Mouse (Mus musculus) A20 (cell line): ENCODE data around the gene Hlcs.
A peak's percentile ranks its signal among the peaks of the same experiment; 100 is the strongest.

Experiments
- DNase-seq: peaks from one replicate; pipeline ENCODE4 v3.0.0-alpha.2; 2011; ENCODE audit warnings: low read depth, low spot score

Gene Hlcs

GRCm38 (mm10) chr16:94248721-94249120, 64.7 kb downstream of the Hlcs start:
- no peak for DNase-seq

DNA sequence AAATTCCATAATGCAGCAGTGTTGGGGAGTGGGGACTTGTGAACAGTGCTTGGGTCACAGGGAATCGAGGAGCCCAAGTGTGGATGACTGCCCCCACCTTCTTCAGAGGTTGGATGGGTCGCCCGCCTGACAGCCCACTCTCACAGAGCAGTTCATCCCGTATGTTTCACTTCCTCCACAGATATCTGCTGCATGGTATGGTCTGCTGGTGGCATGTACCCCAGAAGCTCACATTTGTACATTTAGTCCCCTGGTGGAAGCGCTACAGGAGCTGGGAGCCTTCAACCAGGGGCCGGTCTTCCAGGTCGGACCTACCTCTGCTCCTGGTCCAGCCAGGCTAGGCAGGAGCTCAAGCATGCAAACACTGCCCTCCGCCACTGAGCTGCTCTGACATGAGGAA, 66.4 kb downstream of the Hlcs start:
- peak; percentile 88 for DNase-seq

- DNase-seq = peak; percentile 96
These were observed 67.2 kb downstream of the Hlcs start for GRCm38 (mm10) chr16:94246058-94246784.

- DNase-seq = peak; percentile 91
These were observed 72.2 kb downstream of the Hlcs start for GRCm38 (mm10) chr16:94241126-94241525.

GRCm38 (mm10) chr16:94240190-94240589, 73.2 kb downstream of the Hlcs start:
- DNase-seq = peak; percentile 81

DNA sequence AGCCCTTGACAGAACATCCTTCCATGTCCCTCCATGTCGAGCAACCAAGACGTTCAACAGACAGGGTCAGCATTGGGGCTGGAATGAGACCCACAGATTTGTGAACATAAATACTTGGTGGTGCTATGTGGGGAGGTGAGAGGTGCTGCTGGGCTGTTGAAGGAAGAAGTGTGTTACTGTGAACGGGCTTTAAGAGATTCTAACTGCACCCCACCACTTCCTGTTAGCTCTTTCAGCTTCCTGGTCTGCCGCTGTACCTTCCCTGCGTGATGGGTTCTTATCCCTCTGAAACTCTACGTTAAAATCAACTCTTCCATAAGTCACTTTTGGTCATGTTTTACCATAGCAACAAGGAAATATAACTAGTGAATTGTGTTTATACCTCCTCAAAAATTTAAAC, 73.8 kb downstream of the Hlcs start:
- DNase-seq = peak; percentile 89

- peak; percentile 89 for DNase-seq
These were observed 74.2 kb downstream of the Hlcs start for GRCm38 (mm10) chr16:94239146-94239545.

GRCm38 (mm10) chr16:94237130-94237484, 76.3 kb downstream of the Hlcs start:
- peak; percentile 35 for DNase-seq

GRCm38 (mm10) chr16:94236226-94237129, 76.9 kb downstream of the Hlcs start:
- peak; percentile 94 for DNase-seq

- DNase-seq = peak; percentile 86
These were observed 77.7 kb downstream of the Hlcs start for GRCm38 (mm10) chr16:94235718-94236117.

DNA sequence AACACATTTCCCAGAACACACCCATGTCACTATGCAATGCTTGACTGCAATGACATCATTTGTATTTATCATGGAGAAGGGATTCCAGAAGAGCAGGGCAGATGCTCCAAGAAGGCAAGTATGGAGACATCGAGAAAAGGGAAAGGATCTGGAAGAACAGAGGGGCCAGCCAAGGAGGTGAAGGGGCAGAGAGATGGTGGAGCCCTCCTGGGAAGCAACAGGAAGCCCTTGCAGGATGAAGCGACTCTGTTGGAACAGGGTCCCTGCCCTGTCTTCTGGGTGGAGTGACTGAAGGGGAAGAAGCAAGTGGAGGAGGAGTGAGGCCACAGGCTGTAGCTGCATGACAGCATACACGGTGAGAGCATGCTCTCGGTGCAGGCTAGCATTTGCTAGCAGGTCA, 79.2 kb downstream of the Hlcs start:
- no peak for DNase-seq

DNA sequence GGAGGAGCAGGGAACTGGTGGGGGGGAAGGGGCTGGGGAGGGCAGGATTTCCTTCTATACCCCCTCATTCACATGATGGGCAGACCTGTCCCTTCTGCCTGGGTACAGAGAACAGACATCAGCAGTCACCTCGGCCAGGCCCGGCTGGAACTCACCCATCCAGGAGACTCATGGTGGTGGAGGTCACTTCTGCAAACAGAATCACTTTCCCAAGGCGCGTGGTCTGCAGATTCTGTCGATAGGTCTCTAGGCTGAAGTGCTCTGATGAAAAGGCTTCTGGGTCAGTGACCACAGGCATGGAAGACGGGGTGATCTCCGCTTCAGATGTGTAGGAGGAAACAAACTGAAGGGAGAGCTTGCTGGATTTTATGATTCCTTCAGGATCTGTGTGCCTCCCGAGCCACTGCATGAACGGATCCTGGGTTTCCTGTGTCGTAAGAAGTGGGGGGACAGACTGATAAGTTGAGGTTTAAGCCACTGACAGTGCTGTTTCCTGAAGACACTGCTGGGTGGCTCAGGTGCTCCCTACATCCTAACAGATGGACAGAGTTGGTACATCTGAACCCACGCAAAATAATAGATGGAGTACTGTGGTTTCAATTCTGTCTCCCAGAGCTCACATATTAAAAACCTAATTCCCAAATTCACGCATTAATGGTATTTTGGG, 82.3 kb downstream of the Hlcs start:
- no peak for DNase-seq

DNA sequence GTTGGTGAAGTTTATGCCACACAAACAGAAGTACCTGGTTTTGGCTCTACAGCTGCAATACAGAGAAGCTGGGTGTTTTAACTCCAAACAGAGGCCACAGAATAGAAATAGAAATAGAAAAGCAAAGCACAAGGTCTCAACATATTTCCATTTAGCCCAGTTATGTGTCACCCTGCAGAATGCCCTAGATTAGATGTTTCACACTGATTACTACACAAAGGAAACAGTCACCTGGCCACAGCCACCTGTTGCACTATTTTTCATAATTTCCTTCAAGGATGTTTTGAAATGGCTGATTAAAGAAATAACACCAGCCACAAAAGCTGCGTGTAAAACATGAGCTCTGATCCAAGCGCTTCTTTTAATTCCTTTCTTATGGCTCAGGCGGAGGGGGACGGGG, 82.9 kb downstream of the Hlcs start:
- DNase-seq = peak; percentile 38

GRCm38 (mm10) chr16:94229890-94230289, 83.5 kb downstream of the Hlcs start:
- peak; percentile 41 for DNase-seq

DNA sequence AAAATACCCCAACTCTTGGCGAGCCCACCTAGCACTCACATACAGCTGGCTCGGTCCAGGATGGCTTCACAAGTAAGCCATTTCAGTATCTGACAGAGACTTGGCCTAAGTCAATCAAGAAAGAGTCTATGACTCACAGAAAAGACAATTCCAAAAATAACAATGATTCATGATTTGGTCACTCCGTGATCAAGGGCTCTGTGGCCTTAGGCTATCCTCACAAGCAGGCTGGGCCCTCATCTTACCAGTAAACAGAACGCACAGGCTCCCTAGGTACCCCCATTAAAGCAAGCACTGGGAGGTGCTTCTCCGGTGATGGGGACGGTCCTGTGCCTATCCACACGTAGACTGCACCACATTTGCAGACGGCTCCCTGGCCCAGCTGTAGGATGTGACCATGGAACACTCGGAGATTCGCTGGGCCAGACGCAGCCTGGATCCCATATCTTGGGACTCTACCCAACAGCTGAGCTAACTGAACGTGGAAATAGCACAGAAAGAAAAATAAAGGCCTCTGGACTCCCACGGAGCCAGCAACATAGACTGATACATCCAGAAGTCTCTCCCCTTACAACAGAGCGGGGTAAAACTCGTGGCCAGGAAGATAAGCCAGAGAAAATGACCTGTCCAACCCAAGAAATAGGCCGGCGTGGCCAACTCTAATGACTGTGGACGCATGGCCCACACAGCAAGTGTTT, 84.4 kb downstream of the Hlcs start:
- no peak for DNase-seq

DNA sequence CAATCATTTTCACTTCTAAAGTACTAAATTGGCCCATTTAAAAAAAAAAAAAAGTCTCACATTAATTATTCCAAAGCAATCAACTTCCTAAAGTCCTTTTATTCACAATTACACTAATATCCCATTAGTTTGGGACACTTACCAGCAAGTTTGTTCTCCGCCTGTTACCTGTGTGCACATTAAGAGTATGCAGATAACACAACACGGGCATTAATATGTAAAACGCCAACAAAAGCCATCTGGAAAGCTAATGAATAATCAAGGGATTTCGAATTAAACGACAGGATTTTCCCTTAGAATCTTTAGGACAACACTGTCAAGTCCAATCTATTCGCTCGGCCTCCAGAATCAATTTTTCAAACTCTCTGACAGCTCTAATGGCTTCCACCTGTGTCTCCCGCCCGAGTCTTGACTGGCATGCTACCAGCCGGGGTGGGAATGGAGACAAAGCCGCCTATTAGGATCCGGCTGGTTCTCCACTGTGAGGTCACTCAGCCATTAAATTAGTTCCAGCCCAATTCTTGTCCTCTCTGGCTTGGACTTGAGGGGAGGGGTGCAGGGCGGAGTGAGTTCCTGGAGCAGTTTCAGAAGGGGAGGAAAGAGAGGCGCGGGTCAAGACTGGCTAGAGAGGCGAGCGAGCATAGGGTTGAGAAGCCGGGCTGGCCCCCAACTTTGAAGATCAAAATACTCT, 85.9 kb downstream of the Hlcs start:
- no peak for DNase-seq

- peak; percentile 92 for DNase-seq
These were observed 90.0 kb downstream of the Hlcs start for GRCm38 (mm10) chr16:94223363-94223720.

DNA sequence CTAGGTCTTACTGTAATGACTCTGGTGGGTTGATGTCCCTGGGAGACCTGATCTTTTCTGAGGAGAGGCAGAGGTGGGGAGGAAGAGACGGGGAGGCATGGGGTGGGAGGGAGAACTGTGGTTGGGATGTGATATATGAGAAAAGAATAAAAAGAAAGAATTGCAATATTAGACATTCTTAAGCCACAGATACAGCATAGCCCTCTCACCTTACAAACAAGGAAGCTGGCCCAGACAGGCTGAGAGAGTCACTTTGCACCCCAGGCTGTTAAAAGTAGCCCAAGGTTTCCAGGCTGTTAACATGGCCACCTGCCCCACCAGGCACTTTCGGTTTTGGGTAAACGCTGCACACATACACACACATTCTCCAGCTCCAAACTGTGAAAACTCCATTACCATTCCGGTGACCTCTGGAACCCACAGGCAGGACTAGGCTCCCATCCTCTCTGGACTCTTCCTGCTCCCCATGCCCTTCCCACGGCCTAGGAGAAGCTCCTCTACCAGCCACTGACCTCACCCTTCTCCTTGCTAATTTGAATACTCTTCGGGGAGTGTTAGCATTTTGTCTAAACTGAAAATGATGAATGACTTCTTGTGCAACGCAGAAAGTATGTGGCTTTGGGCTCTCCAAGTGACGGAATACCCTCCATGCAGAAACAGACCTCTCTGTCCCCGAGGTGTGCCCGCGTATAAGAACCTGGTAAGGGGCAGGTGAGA, 90.6 kb downstream of the Hlcs start:
- DNase-seq = no peak

DNA sequence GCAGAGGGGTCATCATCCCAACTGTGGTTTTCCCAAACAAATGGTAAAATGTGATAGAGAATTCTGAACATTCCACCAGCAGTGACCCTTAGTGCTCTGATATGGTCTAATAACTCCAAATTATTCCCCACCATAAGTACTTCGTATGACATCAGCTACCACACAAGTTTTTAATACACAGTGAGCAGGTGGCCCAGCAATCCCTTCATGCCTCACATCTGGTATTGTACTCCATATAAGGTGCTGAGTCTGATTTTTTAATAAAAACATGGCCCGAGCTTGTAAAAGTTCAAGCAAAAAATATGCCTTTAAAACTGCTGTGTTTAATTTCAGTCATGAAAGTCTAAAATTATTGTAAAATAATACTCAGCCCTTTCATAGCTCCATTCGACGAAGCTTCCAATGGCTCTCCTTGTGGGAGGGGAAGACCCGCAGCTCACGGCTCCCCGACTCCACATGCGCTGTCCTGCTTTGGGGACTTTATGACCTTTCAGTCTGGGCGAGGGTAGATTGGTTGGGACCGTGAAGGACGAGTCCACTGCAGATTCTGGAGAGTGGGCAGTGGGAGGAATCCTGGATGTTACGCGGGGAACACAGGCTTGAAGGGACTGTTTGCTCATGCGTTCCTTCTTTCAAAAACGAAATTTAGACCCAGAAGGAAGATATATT, 102.5 kb downstream of the Hlcs start:
- DNase-seq = no peak

DNA sequence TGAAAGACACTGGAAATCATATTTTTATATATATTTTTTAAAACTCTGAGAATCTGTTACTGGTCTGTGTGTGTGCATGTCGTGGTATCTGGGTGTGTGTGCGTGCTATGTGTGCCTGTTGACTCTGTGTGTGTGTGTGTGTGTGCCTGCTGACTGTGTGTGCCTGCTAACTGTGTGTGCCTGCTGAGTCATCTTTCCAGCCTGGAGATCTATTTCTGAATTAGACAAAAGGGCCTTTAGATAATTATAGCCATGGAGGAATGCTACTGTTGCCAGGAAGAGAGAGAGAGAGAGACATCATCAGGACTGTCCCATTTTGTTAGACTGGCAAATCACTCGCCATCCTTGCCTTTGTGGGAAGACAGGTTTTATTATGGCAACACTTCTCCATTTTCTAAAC, 103.7 kb downstream of the Hlcs start:
- DNase-seq = no peak
